Comparison of ENCODE assay signal across 8 mouse cellular contexts in genomic region chrX:12129230-12129629, GRCm38 (mm10). TPM values are rescaled to one million over a fixed set of nuclear protein-coding genes. Genes with fewer than 3 reads are reported as not detected.
DNase-seq lines count a peak whose midpoint lies in the region; ATAC-seq and TF ChIP-seq lines count a peak whose summit lies in the region.

No protein-coding gene starts in this region.

- no peak for TF ChIP-seq POLR2A in liver, adult 2 months (IDR thresholded peaks at IDR 0.05; ENCODE audit: extremely low read depth, insufficient read depth, low read length)

- no peaks in the 10 kb centered on the region for H3K36me3 ChIP-seq in liver, adult 2 months (ENCODE audit: control insufficient read depth, insufficient read depth, low read length)
- no peaks in the 10 kb centered on the region for H3K36me3 ChIP-seq in liver, embryonic 16.5 days (ENCODE audit: control insufficient read depth, insufficient read depth)
- no peaks in the 10 kb centered on the region for H3K36me3 ChIP-seq in neural tube, embryonic 12.5 days

- H3K4me1 ChIP-seq in liver, adult 2 months (ENCODE audit: control insufficient read depth, insufficient read depth, low read length): peaks cover 18% of the 10 kb centered on the region
- no peaks in the 10 kb centered on the region for H3K4me1 ChIP-seq in liver, embryonic 16.5 days (ENCODE audit: control insufficient read depth, low read depth, low read length)
- peaks cover 45% of the 10 kb centered on the region for H3K4me1 ChIP-seq in neural tube, embryonic 12.5 days

- no peaks in the 10 kb centered on the region for H3K79me2 ChIP-seq in liver, adult 2 months (ENCODE audit: control insufficient read depth, insufficient read depth, low read length)

- WGBS in liver, adult 2 months: 22% methylated on average over 16 of the region's 24 CpGs
- WGBS in liver, embryonic 16.5 days (ENCODE audit: insufficient replicate concordance): 9% methylated on average over 24 of the region's 24 CpGs
- 5% methylated on average over 24 of the region's 24 CpGs for WGBS in neural tube, embryonic 12.5 days

- peak; percentile 73 for ATAC-seq in inflammation-experienced regulatory T-cells, adult 6 months
- no peak for ATAC-seq in liver, embryonic 16.5 days (ENCODE audit: low read depth)
- ATAC-seq in neural tube, embryonic 12.5 days (ENCODE audit: low FRiP score, low read depth): 0 out of 2 replicates have a peak, but pooled peaks have one; percentile 6
- ATAC-seq in erythroid progenitor cell, adult 5-6 weeks (replicated peaks; ENCODE audit: low FRiP score, poor library complexity, severe bottlenecking): no peak

- DNase-seq in liver, adult 2 months (ENCODE audit: extremely low read depth, low read depth, low spot score): peak; percentile 35
- DNase-seq in liver: no peak
- DNase-seq in adrenal gland, postnatal 25 days: peak; percentile 65
- DNase-seq in gastrocnemius, postnatal 4 days (ENCODE audit: low spot score in 2 of 2): peak; percentile 23 to 55

- peak overlapping the region; percentile 53; the same call in 1 of the 2 replicates for H3K4me2 ChIP-seq in liver, embryonic 16.5 days (ENCODE audit: low read depth, low read length)
- H3K4me2 ChIP-seq in neural tube, embryonic 12.5 days (replicated peaks): peak overlapping the region; percentile 65

- peak overlapping the region; percentile 55 for H3K9ac ChIP-seq in liver, adult 2 months (ENCODE audit: low read depth, low read length)
- no peak overlapping the region for H3K9ac ChIP-seq in liver, embryonic 16.5 days (ENCODE audit: low read depth, low read length)
- H3K9ac ChIP-seq in neural tube, embryonic 12.5 days: 0 out of 2 replicates have a peak overlapping the region, but pooled peaks have one; percentile 17

- TF ChIP-seq CTCF in liver, adult 2 months (IDR thresholded peaks at IDR 0.05; ENCODE audit: low read depth, low read length): no peak

- no peaks in the 10 kb centered on the region for H3K27me3 ChIP-seq in liver, adult 2 months (ENCODE audit: control insufficient read depth, insufficient read depth, low read length)
- peaks cover 86% of the 10 kb centered on the region for H3K27me3 ChIP-seq in liver, embryonic 16.5 days (ENCODE audit: control insufficient read depth, insufficient read depth, low read depth, low read length)
- peaks cover 62% of the 10 kb centered on the region for H3K27me3 ChIP-seq in neural tube, embryonic 12.5 days (replicated peaks)

- no peak overlapping the region for H3K27ac ChIP-seq in liver, adult 2 months (replicated peaks; ENCODE audit: insufficient read depth, low read depth, low read length)
- H3K27ac ChIP-seq in liver, embryonic 16.5 days (ENCODE audit: low read length): no peak overlapping the region
- H3K27ac ChIP-seq in neural tube, embryonic 12.5 days: no peak overlapping the region

- H3K4me3 ChIP-seq in liver, adult 2 months (ENCODE audit: insufficient read depth, low read depth, low read length): no peak overlapping the region
- H3K4me3 ChIP-seq in liver, embryonic 16.5 days (ENCODE audit: low read depth, low read length): no peak overlapping the region
- H3K4me3 ChIP-seq in neural tube, embryonic 12.5 days: no peak overlapping the region

- H3K9me3 ChIP-seq in liver, embryonic 16.5 days (replicated peaks; ENCODE audit: control insufficient read depth, low read length): no peaks in the 10 kb centered on the region
- no peaks in the 10 kb centered on the region for H3K9me3 ChIP-seq in neural tube, embryonic 12.5 days

RNA-seq across cellular contexts. Expression of gene Bcor, which starts 30.9 kb away (rescaled TPM):
- 2.8 and 4.9 TPM in 2 replicates for total RNA-seq in liver, adult 2 months (2014; rRNA removed)
- 5.6 and 6.6 TPM in 2 replicates for polyA plus RNA-seq in liver, adult 2 months (2012; rRNA removed)
- total RNA-seq in adrenal gland, postnatal 25 days (2021): 22.0 and 22.7 TPM in 2 replicates
- total RNA-seq in gastrocnemius, postnatal 4 days (2021): 10 to 100 TPM; 38.1 to 38.7 TPM
- polyA plus RNA-seq in inflammation-experienced regulatory T-cells, adult 6 months (2017; shearing (Covaris generic)): 10 to 100 TPM; 15.1 to 28.3 (median 23.8) TPM
- polyA plus RNA-seq in liver, embryonic 16.5 days (2015; fragmentation: Nextera tagmentation; extraction: Ambion mirVana): 4.5 and 4.9 TPM in 2 replicates
- 23.0 and 23.2 TPM in 2 replicates for polyA plus RNA-seq in neural tube, embryonic 12.5 days (2016; fragmentation: Nextera tagmentation; extraction: Ambion mirVana)
- 21.4 and 32.4 TPM in 2 replicates for total RNA-seq in erythroid progenitor cell, adult 5-6 weeks (2015; ENCODE audit: low replicate concordance)
- 26.3 and 35.9 TPM in 2 replicates for total RNA-seq in erythroid progenitor cell, adult 5-6 weeks (2017; ENCODE audit: low replicate concordance)

Comparison
In these comparisons a context has a peak if more than half of its experiments do, and no peak if none do; other contexts are left out.
1. ATAC-seq: peak in inflammation-experienced regulatory T-cells, adult 6 months (single experiment) and neural tube, embryonic 12.5 days (single experiment); none in liver, embryonic 16.5 days (single experiment) and erythroid progenitor cell, adult 5-6 weeks (single experiment).